Mouse (Mus musculus) testis, adult 2 months (tissue): Measurements from ENCODE around the gene Nsun3. TPM values are rescaled to one million over a fixed set of nuclear protein-coding genes. Genes with fewer than 3 reads are reported as not detected.

Source experiments
- H3K27ac ChIP-seq: fragments of 200-500 bp; 2 replicates; pipeline ENCODE4 v1.5.1; 2012; ENCODE audit warnings: low read depth, low read length; ENCODE audit not compliant: control insufficient read depth, insufficient read depth
- H3K27me3 ChIP-seq: fragments of 200-500 bp; 2 replicates; pipeline ENCODE4 v1.6.1; 2012; ENCODE audit warnings: mild to moderate bottlenecking, low read length, moderate library complexity; ENCODE audit not compliant: control insufficient read depth, insufficient read depth
- H3K36me3 ChIP-seq: fragments of 200-500 bp; 2 replicates; pipeline ENCODE4 v1.6.1; 2012; ENCODE audit warnings: mild to moderate bottlenecking, low read length; ENCODE audit not compliant: control insufficient read depth, insufficient read depth
- H3K4me1 ChIP-seq: fragments of 200-500 bp; 2 replicates; pipeline ENCODE4 v1.6.1; 2012; ENCODE audit warnings: low read length; ENCODE audit not compliant: control insufficient read depth, insufficient read depth
- H3K4me3 ChIP-seq: fragments of 200-500 bp; 2 replicates; pipeline ENCODE4 v1.5.1; 2012; ENCODE audit warnings: low read depth, mild to moderate bottlenecking, low read length, moderate library complexity, mixed read lengths; ENCODE audit not compliant: control insufficient read depth
- CTCF ChIP-seq: fragments of 200-500 bp; IDR thresholded peaks from 2 replicates; pipeline ENCODE4 v1.5.1; 2012; ENCODE audit warnings: low read depth, mild to moderate bottlenecking, inconsistent platforms, low read length, moderate library complexity; ENCODE audit not compliant: control insufficient read depth, insufficient read depth, insufficient replicate concordance
- POLR2A ChIP-seq: fragments of 200-500 bp; IDR thresholded peaks from 2 replicates; pipeline ENCODE4 v1.6.1; 2012; ENCODE audit warnings: low read depth, mild to moderate bottlenecking, inconsistent platforms, low read length, moderate library complexity; ENCODE audit not compliant: control insufficient read depth
- polyA plus RNA-seq: library from polyadenylated mRNA; depleted of rRNA; stranded (reverse); fragments of >200 nt; gene quantifications from 2 replicates; pipeline ENCODE4 v1.2.3, GENCODE M21; 2012

Gene Nsun3
- polyA plus RNA-seq, 1 experiment: 4.6 TPM

DNA sequence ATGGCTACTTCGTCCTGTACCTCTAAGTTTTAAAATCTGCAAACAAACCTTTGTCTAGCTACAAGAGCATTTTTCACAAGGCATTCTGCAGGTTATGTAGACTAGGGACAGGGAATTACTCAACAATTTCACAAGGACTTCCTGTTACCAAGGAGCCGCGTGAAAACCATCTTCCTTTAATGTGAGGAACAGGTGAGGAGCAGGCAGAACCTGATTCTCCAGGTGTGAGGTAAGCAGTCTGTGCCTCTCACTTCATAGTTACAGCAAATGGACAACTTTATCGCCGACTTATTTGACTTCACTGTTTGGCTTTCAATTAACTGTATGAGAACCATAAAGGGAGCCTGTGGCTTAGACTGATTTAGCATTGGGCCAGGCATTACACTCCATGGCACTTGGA, 27.9 kb upstream of the Nsun3 start, which contains the start of gene Stx19:
Gene Stx19, plus strand, starts transcription at position 186 of the 400 bp plus-strand sequence.
- H3K27me3 ChIP-seq: no peaks in the 10 kb centered on the region
- no peak within 1 kb of the TSS for H3K4me3 ChIP-seq
- H3K36me3 ChIP-seq: no peaks in the 10 kb centered on the region
- H3K4me1 ChIP-seq: no peaks in the 10 kb centered on the region
- TF ChIP-seq CTCF: no peak
- TF ChIP-seq POLR2A: no peak
- no peak within 1 kb of the TSS for H3K27ac ChIP-seq

GRCm38 (mm10) chr16:62813790-62814189, 27.2 kb upstream of the Nsun3 start:
- no peak overlapping the region for H3K27ac ChIP-seq
- H3K36me3 ChIP-seq: no peaks in the 10 kb centered on the region
- H3K4me3 ChIP-seq: no peak overlapping the region
- no peaks in the 10 kb centered on the region for H3K4me1 ChIP-seq
- H3K27me3 ChIP-seq: no peaks in the 10 kb centered on the region
- TF ChIP-seq POLR2A (no peak), CTCF (no peak)

DNA sequence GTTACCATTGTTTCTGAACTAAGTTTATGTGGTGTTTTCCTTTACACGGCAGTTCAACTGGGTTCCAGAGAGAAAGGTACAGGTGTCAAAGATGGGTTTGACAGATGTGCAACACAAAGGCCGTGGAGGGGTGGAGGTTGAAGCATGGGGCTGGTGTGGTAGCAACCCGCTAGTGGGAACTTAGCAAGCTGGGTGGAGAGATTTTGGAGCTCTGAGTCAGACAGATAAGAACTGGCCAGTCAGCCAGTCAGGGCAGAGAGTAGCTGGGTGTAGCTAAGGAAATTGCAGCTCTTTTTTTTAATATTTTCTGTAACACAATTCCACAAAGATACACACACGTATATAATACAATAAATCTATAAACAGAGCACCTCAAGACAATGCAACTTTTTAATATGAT, 24.2 kb upstream of the Nsun3 start:
- Histone ChIP-seq H3K4me3 (no peak overlapping the region), H3K27me3 (no peaks in the 10 kb centered on the region), H3K27ac (no peak overlapping the region), H3K36me3 (no peaks in the 10 kb centered on the region), H3K4me1 (no peaks in the 10 kb centered on the region)
- TF ChIP-seq POLR2A: no peak
- no peak for TF ChIP-seq CTCF

GRCm38 (mm10) chr16:62807249-62807979, 20.8 kb upstream of the Nsun3 start:
- TF ChIP-seq CTCF (no peak), POLR2A (no peak)
- Histone ChIP-seq H3K4me3 (no peak overlapping the region), H3K4me1 (no peaks in the 10 kb centered on the region), H3K36me3 (no peaks in the 10 kb centered on the region), H3K27ac (no peak overlapping the region), H3K27me3 (no peaks in the 10 kb centered on the region)

DNA sequence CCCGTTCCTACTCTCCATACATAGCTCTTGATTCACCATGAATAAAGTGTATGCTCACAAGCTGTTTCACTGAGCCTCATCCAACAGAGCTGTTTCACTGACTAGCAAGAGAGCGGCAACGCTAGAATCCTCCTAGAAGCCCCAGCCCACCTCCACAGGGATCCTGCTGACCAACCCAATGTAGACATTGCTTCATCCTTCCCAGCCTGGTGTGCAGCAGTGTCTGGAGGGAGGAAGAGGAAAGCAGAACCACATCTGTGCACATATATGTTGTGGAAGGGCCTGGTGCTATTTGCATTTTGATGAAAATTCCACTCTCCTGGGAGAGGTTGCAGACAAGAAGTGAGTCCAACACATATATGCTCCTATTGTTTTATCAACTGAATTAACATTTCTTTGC, 18.0 kb upstream of the Nsun3 start:
- H3K4me3 ChIP-seq: no peak overlapping the region
- H3K4me1 ChIP-seq: no peaks in the 10 kb centered on the region
- no peaks in the 10 kb centered on the region for H3K36me3 ChIP-seq
- no peak overlapping the region for H3K27ac ChIP-seq
- no peaks in the 10 kb centered on the region for H3K27me3 ChIP-seq
- TF ChIP-seq CTCF (no peak), POLR2A (no peak)

- TF ChIP-seq CTCF: no peak
- TF ChIP-seq POLR2A: no peak
Observed at GRCm38 (mm10) chr16:62799839-62800238, 13.2 kb upstream of the Nsun3 start.

GRCm38 (mm10) chr16:62799426-62799825, 12.8 kb upstream of the Nsun3 start:
- Histone ChIP-seq H3K36me3 (no peaks in the 10 kb centered on the region), H3K27me3 (no peaks in the 10 kb centered on the region), H3K27ac (no peak overlapping the region), H3K4me3 (no peak overlapping the region), H3K4me1 (no peaks in the 10 kb centered on the region)
- TF ChIP-seq POLR2A (no peak), CTCF (no peak)

More at GRCm38 (mm10) chr16:62799839-62800238, 13.2 kb upstream of the Nsun3 start:
- no peak overlapping the region for H3K4me3 ChIP-seq
- no peaks in the 10 kb centered on the region for H3K27me3 ChIP-seq
- no peak overlapping the region for H3K27ac ChIP-seq
- no peaks in the 10 kb centered on the region for H3K4me1 ChIP-seq
- H3K36me3 ChIP-seq: no peaks in the 10 kb centered on the region

GRCm38 (mm10) chr16:62798808-62799207, 12.2 kb upstream of the Nsun3 start:
- TF ChIP-seq POLR2A: no peak
- no peak for TF ChIP-seq CTCF
- no peak overlapping the region for H3K27ac ChIP-seq
- H3K4me1 ChIP-seq: no peaks in the 10 kb centered on the region
- H3K36me3 ChIP-seq: no peaks in the 10 kb centered on the region
- no peaks in the 10 kb centered on the region for H3K27me3 ChIP-seq
- H3K4me3 ChIP-seq: no peak overlapping the region
